9 mouse cellular contexts compared by ENCODE assay signal in the genomic region with DNA sequence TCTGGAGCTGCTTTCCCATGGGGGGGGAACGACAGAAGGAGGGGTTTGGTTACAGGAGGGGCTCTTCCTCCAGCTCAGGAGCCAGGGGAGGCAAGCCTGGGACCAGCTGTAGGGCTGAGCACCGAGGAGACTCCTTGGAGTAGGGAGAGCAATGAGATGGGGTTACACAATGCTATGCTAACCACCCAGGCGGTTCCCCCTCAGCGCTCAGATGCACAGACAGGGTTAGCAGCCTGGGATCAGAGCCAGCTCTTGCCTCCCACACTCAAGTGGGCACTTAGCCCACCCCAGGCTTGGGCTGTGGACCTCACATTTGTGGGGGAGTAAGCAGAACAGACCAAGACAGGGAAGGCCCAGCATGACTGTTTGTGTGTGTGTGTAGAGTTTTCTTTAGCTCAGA. TPM values are rescaled to one million over a fixed set of nuclear protein-coding genes. Genes with fewer than 3 reads are reported as not detected.
A peak's percentile ranks its signal among the peaks of the same experiment; 100 is the strongest.
DNase-seq lines count a peak whose midpoint lies in the region; ATAC-seq and TF ChIP-seq lines count a peak whose summit lies in the region.
"Had no signal": no experiment of that assay in that cellular context is flagged by ENCODE, and none has a peak within 500 bp of the region (broad histone marks: within the 10 kb centered on the region; RNA-seq: fewer than 3 reads in every experiment).

No protein-coding gene starts in this region.

- TF ChIP-seq CTCF in brain, embryonic 14.5 days (IDR thresholded peaks at IDR 0.05; ENCODE audit: borderline replicate concordance, extremely low read depth, insufficient read depth, insufficient read length): no peak

- no peak for ATAC-seq in hindbrain, embryonic 11.5 days (ENCODE audit: low FRiP score)
- peak; percentile 43; the same call in 1 of the 2 replicates for ATAC-seq in heart, embryonic 12.5 days (ENCODE audit: insufficient number of reproducible peaks, low FRiP score)
- no peak for ATAC-seq in megakaryocyte, adult 5-6 weeks (ENCODE audit: poor library complexity, severe bottlenecking)

- 75% methylated on average over 4 of the region's 4 CpGs for WGBS in hindbrain, embryonic 10.5 days
- 71% methylated on average over 4 of the region's 4 CpGs for WGBS in hindbrain, embryonic 11.5 days
- 45% methylated on average over 4 of the region's 4 CpGs for WGBS in heart, embryonic 12.5 days

- H3K4me1 ChIP-seq in hindbrain, embryonic 10.5 days (replicated peaks): peaks cover 31% of the 10 kb centered on the region
- H3K4me1 ChIP-seq in hindbrain, embryonic 11.5 days (replicated peaks; ENCODE audit: control insufficient read depth, insufficient read depth, low read length): no peaks in the 10 kb centered on the region
- H3K4me1 ChIP-seq in heart, embryonic 12.5 days (replicated peaks): peaks cover 54% of the 10 kb centered on the region

- H3K9me3 ChIP-seq in hindbrain, embryonic 10.5 days: no peaks in the 10 kb centered on the region
- no peaks in the 10 kb centered on the region for H3K9me3 ChIP-seq in hindbrain, embryonic 11.5 days (ENCODE audit: control insufficient read depth, low read length)
- no peaks in the 10 kb centered on the region for H3K9me3 ChIP-seq in heart, embryonic 12.5 days (replicated peaks)
- H3K9me3 ChIP-seq: megakaryocyte, embryonic 14.5 days had no signal

- no peak for DNase-seq in hindbrain, embryonic 10.5 days (ENCODE audit: low spot score)
- no peak for DNase-seq in hindbrain, embryonic 11.5 days (ENCODE audit: low spot score)
- DNase-seq in brain, embryonic 14.5 days (ENCODE audit: low read depth): peak; percentile 70
- DNase-seq in layer of hippocampus, adult 9-11 months: peak; percentile 79
- peak; percentile 77 for DNase-seq in ovary, postnatal 10 days (ENCODE audit: low spot score)
- no peak for DNase-seq in retina, postnatal 1 day

- TF ChIP-seq POLR2A in brain, embryonic 14.5 days (IDR thresholded peaks at IDR 0.05; ENCODE audit: borderline replicate concordance, extremely low read depth, insufficient read depth, insufficient read length, poor library complexity, severe bottlenecking): no peak

- H3K9ac ChIP-seq in hindbrain, embryonic 11.5 days (ENCODE audit: low read depth, low read length): no peak overlapping the region
- no peak overlapping the region for H3K9ac ChIP-seq in heart, embryonic 12.5 days

- 0 out of 2 replicates have a peak, but pooled peaks cover 4% of the 10 kb centered on the region for H3K27me3 ChIP-seq in hindbrain, embryonic 10.5 days (ENCODE audit: insufficient read depth, poor library complexity, severe bottlenecking)
- no peaks in the 10 kb centered on the region for H3K27me3 ChIP-seq in hindbrain, embryonic 11.5 days (ENCODE audit: control insufficient read depth, insufficient read depth, low read length)
- no peaks in the 10 kb centered on the region for H3K27me3 ChIP-seq in heart, embryonic 12.5 days (replicated peaks)

- peak overlapping the region; percentile 24; the same call in 1 of the 2 replicates for H3K27ac ChIP-seq in hindbrain, embryonic 10.5 days
- no peak overlapping the region for H3K27ac ChIP-seq in hindbrain, embryonic 11.5 days (ENCODE audit: low read depth, low read length)
- peak overlapping the region; percentile 58; the same call in 1 of the 2 replicates for H3K27ac ChIP-seq in heart, embryonic 12.5 days (ENCODE audit: poor library complexity, severe bottlenecking)

- 0 out of 2 replicates have a peak, but pooled peaks cover 5% of the 10 kb centered on the region for H3K36me3 ChIP-seq in hindbrain, embryonic 10.5 days
- no peaks in the 10 kb centered on the region for H3K36me3 ChIP-seq in hindbrain, embryonic 11.5 days (ENCODE audit: control insufficient read depth, insufficient read depth, low read length)
- no peaks in the 10 kb centered on the region for H3K36me3 ChIP-seq in heart, embryonic 12.5 days

- no peak overlapping the region for H3K4me3 ChIP-seq in hindbrain, embryonic 10.5 days
- no peak overlapping the region for H3K4me3 ChIP-seq in hindbrain, embryonic 11.5 days (ENCODE audit: low read depth, low read length)
- no peak overlapping the region for H3K4me3 ChIP-seq in heart, embryonic 12.5 days
- H3K4me3 ChIP-seq: megakaryocyte, embryonic 14.5 days had no signal

- no peak overlapping the region for H3K4me2 ChIP-seq in hindbrain, embryonic 11.5 days (replicated peaks; ENCODE audit: low read depth, low read length)
- no peak overlapping the region for H3K4me2 ChIP-seq in heart, embryonic 12.5 days

RNA-seq across cellular contexts. Expression of a gene that starts 9.3 kb away (rescaled TPM):
- polyA plus RNA-seq in hindbrain, embryonic 10.5 days (2016; fragmentation: Nextera tagmentation; extraction: Ambion mirVana): 0.78 and 0.91 TPM in 2 replicates
- polyA plus RNA-seq in hindbrain, embryonic 11.5 days (2014; fragmentation: Nextera tagmentation; extraction: Ambion mirVana): 0.42 and 0.51 TPM in 2 replicates
- 1.7 and 2.7 TPM in 2 replicates for polyA plus RNA-seq in brain, embryonic 14.5 days (2012; rRNA removed)
- polyA plus RNA-seq in heart, embryonic 12.5 days (2016; fragmentation: Nextera tagmentation; extraction: Ambion mirVana): 0.34 and 0.50 TPM in 2 replicates
- total RNA-seq in megakaryocyte, adult 5-6 weeks (2015): not detected in 2 replicates
- not detected in 2 replicates for total RNA-seq in megakaryocyte, adult 5-6 weeks (2017)

RNA-seq across cellular contexts. Expression of a gene that starts 10.2 kb away (rescaled TPM):
- 432 and 459 TPM in 2 replicates for polyA plus RNA-seq in hindbrain, embryonic 10.5 days (2016; fragmentation: Nextera tagmentation; extraction: Ambion mirVana)
- 251 and 305 TPM in 2 replicates for polyA plus RNA-seq in hindbrain, embryonic 11.5 days (2014; fragmentation: Nextera tagmentation; extraction: Ambion mirVana)
- 362 and 506 TPM in 2 replicates for polyA plus RNA-seq in brain, embryonic 14.5 days (2012; rRNA removed)
- 446 and 471 TPM in 2 replicates for polyA plus RNA-seq in heart, embryonic 12.5 days (2016; fragmentation: Nextera tagmentation; extraction: Ambion mirVana)
- 74.8 and 95.0 TPM in 2 replicates for total RNA-seq in megakaryocyte, adult 5-6 weeks (2015)
- total RNA-seq in megakaryocyte, adult 5-6 weeks (2017): 65.6 and 79.0 TPM in 2 replicates

RNA-seq across cellular contexts. Expression of a gene that starts 18.9 kb away (rescaled TPM):
- 1.5 and 4.3 TPM in 2 replicates for polyA plus RNA-seq in hindbrain, embryonic 10.5 days (2016; fragmentation: Nextera tagmentation; extraction: Ambion mirVana)
- 8.9 and 17.2 TPM in 2 replicates for polyA plus RNA-seq in hindbrain, embryonic 11.5 days (2014; fragmentation: Nextera tagmentation; extraction: Ambion mirVana)
- 4.6 and 6.3 TPM in 2 replicates for polyA plus RNA-seq in brain, embryonic 14.5 days (2012; rRNA removed)
- 3,183 and 3,245 TPM in 2 replicates for polyA plus RNA-seq in heart, embryonic 12.5 days (2016; fragmentation: Nextera tagmentation; extraction: Ambion mirVana)
- total RNA-seq in megakaryocyte, adult 5-6 weeks (2015): 0.71 TPM in 1 of 2 replicates, not detected in the other
- total RNA-seq in megakaryocyte, adult 5-6 weeks (2017): not detected in 2 replicates

RNA-seq across cellular contexts. Expression of a gene that starts 24.1 kb away (rescaled TPM):
- 12.7 and 13.1 TPM in 2 replicates for polyA plus RNA-seq in hindbrain, embryonic 10.5 days (2016; fragmentation: Nextera tagmentation; extraction: Ambion mirVana)
- 13.9 and 14.0 TPM in 2 replicates for polyA plus RNA-seq in hindbrain, embryonic 11.5 days (2014; fragmentation: Nextera tagmentation; extraction: Ambion mirVana)
- 7.4 and 8.7 TPM in 2 replicates for polyA plus RNA-seq in brain, embryonic 14.5 days (2012; rRNA removed)
- 8.1 and 11.6 TPM in 2 replicates for polyA plus RNA-seq in heart, embryonic 12.5 days (2016; fragmentation: Nextera tagmentation; extraction: Ambion mirVana)
- 12.5 and 14.3 TPM in 2 replicates for total RNA-seq in megakaryocyte, adult 5-6 weeks (2015)
- 9.8 and 13.4 TPM in 2 replicates for total RNA-seq in megakaryocyte, adult 5-6 weeks (2017)

RNA-seq across cellular contexts. Expression of a gene that starts 24.3 kb away (rescaled TPM):
- 121 and 137 TPM in 2 replicates for polyA plus RNA-seq in hindbrain, embryonic 10.5 days (2016; fragmentation: Nextera tagmentation; extraction: Ambion mirVana)
- polyA plus RNA-seq in hindbrain, embryonic 11.5 days (2014; fragmentation: Nextera tagmentation; extraction: Ambion mirVana): 78.7 and 93.1 TPM in 2 replicates
- 136 and 158 TPM in 2 replicates for polyA plus RNA-seq in brain, embryonic 14.5 days (2012; rRNA removed)
- polyA plus RNA-seq in heart, embryonic 12.5 days (2016; fragmentation: Nextera tagmentation; extraction: Ambion mirVana): 59.7 and 65.0 TPM in 2 replicates
- total RNA-seq in megakaryocyte, adult 5-6 weeks (2015): 14.0 and 15.6 TPM in 2 replicates
- total RNA-seq in megakaryocyte, adult 5-6 weeks (2017): 30.4 and 31.8 TPM in 2 replicates

Comparison
In these comparisons a context has a peak if more than half of its experiments do, and no peak if none do; other contexts are left out.
1. DNase-seq: peak in brain, embryonic 14.5 days (single experiment), layer of hippocampus, adult 9-11 months (single experiment) and ovary, postnatal 10 days (single experiment); none in hindbrain, embryonic 10.5 days (single experiment), hindbrain, embryonic 11.5 days (single experiment) and retina, postnatal 1 day (single experiment).
2. RNA of a gene that starts 18.9 kb away (polyA plus RNA-seq): 3,183 to 3,245 TPM in heart, embryonic 12.5 days; 8.9 to 17.2 TPM in hindbrain, embryonic 11.5 days, 4.6 to 6.3 TPM in brain, embryonic 14.5 days and 1.5 to 4.3 TPM in hindbrain, embryonic 10.5 days; every median in the first group is over 100 times any median in the second.